Comparison of ENCODE assay signal across 10 mouse cellular contexts in the genomic region with DNA sequence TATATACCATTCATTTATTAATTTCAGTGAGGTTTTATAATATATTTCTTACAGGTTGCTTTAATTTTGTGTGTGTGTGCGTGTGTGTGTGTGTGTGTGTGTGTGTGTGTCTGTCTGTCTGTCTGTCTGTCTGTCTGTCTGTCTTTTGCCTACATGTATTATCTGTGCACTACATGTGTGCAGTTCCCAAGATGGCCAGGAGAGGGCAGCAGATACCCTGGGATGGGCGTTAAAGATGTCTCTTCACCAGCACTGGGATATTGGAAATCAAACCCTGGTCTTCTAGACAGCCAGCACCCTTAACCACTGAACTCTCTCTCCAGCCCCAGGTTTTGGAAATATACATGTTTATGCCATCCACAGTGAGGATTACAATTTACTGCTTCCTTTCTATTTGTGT. TPM values are rescaled to one million over a fixed set of nuclear protein-coding genes. Genes with fewer than 3 reads are reported as not detected.
DNase-seq lines count a peak whose midpoint lies in the region; ATAC-seq and TF ChIP-seq lines count a peak whose summit lies in the region.
"Had no signal": no experiment of that assay in that cellular context is flagged by ENCODE, and none has a peak within 500 bp of the region (broad histone marks: within the 10 kb centered on the region; RNA-seq: fewer than 3 reads in every experiment).

No protein-coding gene starts in this region.

- no peak overlapping the region for H3K4me2 ChIP-seq in limb, embryonic 11.5 days (ENCODE audit: low read depth, severe bottlenecking)
- H3K4me2 ChIP-seq: limb, embryonic 15.5 days had no signal

- no peaks in the 10 kb centered on the region for H3K4me1 ChIP-seq in spleen, adult 2 months (ENCODE audit: control insufficient read depth, insufficient read depth, insufficient read length)
- no peaks in the 10 kb centered on the region for H3K4me1 ChIP-seq in limb, embryonic 11.5 days (ENCODE audit: control insufficient read depth, insufficient read depth, low read length)
- H3K4me1 ChIP-seq: limb, embryonic 15.5 days had no signal

- peak; percentile 21; the same call in 1 of the 2 replicates for TF ChIP-seq CTCF in spleen, adult 2 months (IDR thresholded peaks at IDR 0.05; ENCODE audit: extremely low read depth, insufficient read depth, insufficient read length, insufficient replicate concordance)

- no peak overlapping the region for H3K9ac ChIP-seq in limb, embryonic 11.5 days (ENCODE audit: low read length)
- H3K9ac ChIP-seq: limb, embryonic 15.5 days had no signal

- 73% methylated on average over 2 of the region's 2 CpGs for WGBS in spleen, adult 2 months
- 31% methylated on average over 2 of the region's 2 CpGs for WGBS in limb, embryonic 11.5 days

- no peak for TF ChIP-seq POLR2A in spleen, adult 2 months (IDR thresholded peaks at IDR 0.05; ENCODE audit: low read depth, low read length)

- H3K36me3 ChIP-seq in spleen, adult 2 months (ENCODE audit: control insufficient read depth, insufficient read depth, low read length): no peaks in the 10 kb centered on the region
- H3K36me3 ChIP-seq in limb, embryonic 11.5 days (ENCODE audit: control insufficient read depth, insufficient read depth, low read length): no peaks in the 10 kb centered on the region
- H3K36me3 ChIP-seq in splenic B cell, adult 2 months (ENCODE audit: control insufficient read depth, insufficient read depth, low read length, poor library complexity, severe bottlenecking): no peaks in the 10 kb centered on the region
- H3K36me3 ChIP-seq: limb, embryonic 15.5 days had no signal

- no peak overlapping the region for H3K4me3 ChIP-seq in spleen, adult 2 months (ENCODE audit: extremely low read depth, insufficient read depth, insufficient read length)
- no peak overlapping the region for H3K4me3 ChIP-seq in limb, embryonic 11.5 days (ENCODE audit: low read depth, low read length)
- H3K4me3 ChIP-seq: limb, embryonic 15.5 days had no signal

- DNase-seq in heart, postnatal 14 days: peak; percentile 41 to 68
- no peak for DNase-seq in heart, adult 9 months (ENCODE audit: low spot score in 2 of 2)
- DNase-seq in spleen, adult 2 months (ENCODE audit: low read depth in 1 of 2, low spot score in 2 of 2): no peak
- DNase-seq in spleen, adult 18-20 months: no peak
- DNase-seq in c-Kit-negative CD71-positive TER-119-positive erythroid progenitor cells, embryonic 14.5 days (ENCODE audit: low read depth, low spot score): peak; percentile 13
- DNase-seq in limb, embryonic 11.5 days (ENCODE audit: low spot score): peak; percentile 78
- peak; percentile 24 for DNase-seq in splenic B cell, adult 2 months (ENCODE audit: low read depth, low spot score)

- intact Hi-C loops in heart, postnatal 14 days (cut with DNase I): loop anchor here (5.0 kb wide), 1 partner anchor 77 kb away; no protein-coding TSS in a partner anchor

- H3K9me3 ChIP-seq in limb, embryonic 11.5 days (ENCODE audit: control insufficient read depth, low read length): no peaks in the 10 kb centered on the region
- H3K9me3 ChIP-seq: limb, embryonic 15.5 days had no signal

- no peak overlapping the region for H3K27ac ChIP-seq in spleen, adult 2 months (ENCODE audit: insufficient read depth, low read length)
- H3K27ac ChIP-seq in limb, embryonic 11.5 days (replicated peaks; ENCODE audit: low read depth, low read length): no peak overlapping the region
- H3K27ac ChIP-seq: limb, embryonic 15.5 days had no signal

- ATAC-seq in limb, embryonic 11.5 days (ENCODE audit: insufficient number of reproducible peaks, low FRiP score, low TSS enrichment, low read depth): no peak
- no peak for ATAC-seq in megakaryocyte, adult 5-6 weeks (ENCODE audit: poor library complexity, severe bottlenecking)

- H3K27me3 ChIP-seq in spleen, adult 2 months (ENCODE audit: control insufficient read depth, insufficient read depth, low read length): no peaks in the 10 kb centered on the region
- H3K27me3 ChIP-seq in limb, embryonic 11.5 days (ENCODE audit: control insufficient read depth, insufficient read depth, low read length): no peaks in the 10 kb centered on the region
- no peaks in the 10 kb centered on the region for H3K27me3 ChIP-seq in splenic B cell, adult 2 months (ENCODE audit: control insufficient read depth, insufficient read depth, low read length, poor library complexity, severe bottlenecking)
- H3K27me3 ChIP-seq: limb, embryonic 15.5 days had no signal

RNA-seq across cellular contexts. Expression of gene Arfgef3, which starts 16.5 kb away (rescaled TPM):
- under 1 TPM; 0.56 to 0.65 TPM for total RNA-seq in heart, postnatal 14 days (2021)
- 0.19 and 0.31 TPM in 2 replicates for polyA plus RNA-seq in spleen, adult 2 months (2012; rRNA removed)
- polyA plus RNA-seq in limb, embryonic 11.5 days (2014; fragmentation: Nextera tagmentation; extraction: Ambion mirVana): 0.14 and 0.15 TPM in 2 replicates
- total RNA-seq in megakaryocyte, adult 5-6 weeks (2015): 0.11 and 0.14 TPM in 2 replicates
- 0.22 and 0.28 TPM in 2 replicates for total RNA-seq in megakaryocyte, adult 5-6 weeks (2017)

RNA-seq across cellular contexts. Expression of gene Gm4922, which starts 26.4 kb away (rescaled TPM):
- not detected for total RNA-seq in heart, postnatal 14 days (2021)
- polyA plus RNA-seq in spleen, adult 2 months (2012; rRNA removed): not detected in 2 replicates
- not detected in 2 replicates for polyA plus RNA-seq in limb, embryonic 11.5 days (2014; fragmentation: Nextera tagmentation; extraction: Ambion mirVana)
- not detected in 2 replicates for total RNA-seq in megakaryocyte, adult 5-6 weeks (2015)
- not detected in 2 replicates for total RNA-seq in megakaryocyte, adult 5-6 weeks (2017)
- polyA plus RNA-seq: embryonic facial prominence, embryonic 14.5 days; limb, embryonic 15.5 days had no signal

Comparison
In these comparisons a context has a peak if more than half of its experiments do, and no peak if none do; other contexts are left out.
1. DNase-seq: peak in heart, postnatal 14 days (2 of 2), c-Kit-negative CD71-positive TER-119-positive erythroid progenitor cells, embryonic 14.5 days (single experiment), limb, embryonic 11.5 days (single experiment) and splenic B cell, adult 2 months (single experiment); none in heart, adult 9 months (0 of 2), spleen, adult 2 months (0 of 2) and spleen, adult 18-20 months (0 of 2).